Mouse (Mus musculus) C2C12 (cell line): ENCODE results near the gene Cd160. TPM values are rescaled to one million over a fixed set of nuclear protein-coding genes. Genes with fewer than 3 reads are reported as not detected.

Experiments used
- H3K27me3 ChIP-seq: one replicate; pipeline ENCODE4 v1.6.1; 2011; ENCODE audit not compliant: control insufficient read depth, insufficient read depth, insufficient read length
- H3K36me3 ChIP-seq: one replicate; pipeline ENCODE4 v1.6.1; 2011; ENCODE audit not compliant: control insufficient read depth, insufficient read depth
- H3K4me3 ChIP-seq: one replicate; pipeline ENCODE4 v1.5.1; 2011; ENCODE audit warnings: mild to moderate bottlenecking, control low read depth; ENCODE audit not compliant: poor library complexity, insufficient read depth, severe bottlenecking
- H3K79me2 ChIP-seq: one replicate; pipeline ENCODE4 v1.6.1; 2011; ENCODE audit not compliant: control insufficient read depth, insufficient read depth
- H3K79me3 ChIP-seq: one replicate; pipeline ENCODE4 v1.6.1; 2011; ENCODE audit warnings: low read depth, control low read depth
- H3ac ChIP-seq: one replicate; pipeline ENCODE3; 2011; ENCODE audit warnings: low read depth; ENCODE audit not compliant: control insufficient read depth, insufficient read length
- CEBPB ChIP-seq: IDR thresholded peaks from one replicate; pipeline ENCODE4 v1.6.1; 2011; ENCODE audit warnings: low read depth, mild to moderate bottlenecking, control low read depth, moderate library complexity
- CTCF ChIP-seq: IDR thresholded peaks from one replicate; pipeline ENCODE4 v1.5.1; 2011; ENCODE audit not compliant: control insufficient read depth, insufficient read depth, insufficient read length
- FOSL1 ChIP-seq: IDR thresholded peaks from one replicate; pipeline ENCODE4 v1.8.0; 2011; ENCODE audit warnings: mild to moderate bottlenecking, low read length; ENCODE audit not compliant: poor library complexity, insufficient read depth, severe bottlenecking
- MAX ChIP-seq: IDR thresholded peaks from one replicate; pipeline ENCODE4 v1.6.1; 2011; ENCODE audit warnings: mild to moderate bottlenecking, control low read depth
- MYOD1 ChIP-seq: IDR thresholded peaks from one replicate; pipeline ENCODE4 v1.6.1; 2011; ENCODE audit warnings: low read depth; ENCODE audit not compliant: control insufficient read depth, insufficient read length
- MYOG ChIP-seq: IDR thresholded peaks from one replicate; pipeline ENCODE4 v1.6.1; 2011; ENCODE audit not compliant: control insufficient read depth, insufficient read length; ENCODE audit errors: extremely low read depth
- USF1 ChIP-seq: IDR thresholded peaks from one replicate; pipeline ENCODE4 v1.6.1; 2011; ENCODE audit warnings: low read depth, mild to moderate bottlenecking, control low read depth, moderate library complexity
- polyA plus RNA-seq: library from polyadenylated mRNA; unstranded; fragments of >200 nt; fragmentation: generic; extraction: Trizol; gene quantifications from one replicate; pipeline ENCODE4 v1.2.1, GENCODE M21; 2012; ENCODE audit warnings: missing spikeins

The Cd160 gene
- polyA plus RNA-seq, 1 experiment: 0.04 TPM

GRCm38 (mm10) chr3:96869091-96869490 lies 39.9 kb upstream of the Cd160 start:
- Histone ChIP-seq H3ac (no peak overlapping the region), H3K79me3 (no peaks in the 10 kb centered on the region), H3K79me2 (no peaks in the 10 kb centered on the region), H3K36me3 (peaks cover 30% of the 10 kb centered on the region), H3K27me3 (no peaks in the 10 kb centered on the region), H3K4me3 (no peak overlapping the region)
- TF ChIP-seq MYOG (no peak), MAX (no peak), USF1 (no peak), FOSL1 (no peak), CEBPB (no peak), MYOD1 (no peak), CTCF (no peak)

- no peak overlapping the region for H3K4me3 ChIP-seq
- no peak overlapping the region for H3ac ChIP-seq
- H3K36me3 ChIP-seq: peaks cover 26% of the 10 kb centered on the region
- no peaks in the 10 kb centered on the region for H3K79me3 ChIP-seq
- no peaks in the 10 kb centered on the region for H3K27me3 ChIP-seq
- H3K79me2 ChIP-seq: no peaks in the 10 kb centered on the region
- TF ChIP-seq FOSL1 (no peak), MYOD1 (no peak), CTCF (no peak), USF1 (no peak), CEBPB (no peak), MYOG (no peak), MAX (no peak)
These were observed 39.4 kb upstream of the Cd160 start for GRCm38 (mm10) chr3:96868566-96868965.

DNA sequence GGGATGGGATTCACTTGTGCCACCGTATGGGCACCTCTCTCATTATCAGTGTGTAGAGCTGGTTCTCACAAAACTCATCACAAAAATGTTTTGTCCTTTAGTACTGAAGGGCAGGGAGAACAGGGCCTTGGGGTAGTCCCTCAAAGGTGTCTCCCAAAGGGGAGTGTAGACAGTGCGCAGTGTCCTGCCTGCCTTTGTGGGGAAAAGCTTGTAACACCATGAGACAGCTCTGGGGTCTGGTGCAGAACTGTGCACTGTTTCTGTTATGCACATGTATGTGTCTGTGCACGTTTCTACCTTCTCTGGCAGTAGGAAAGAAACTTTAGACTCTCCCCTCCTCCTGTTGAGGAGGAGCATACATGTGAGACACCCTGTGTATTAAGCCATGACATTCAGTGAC lies 38.7 kb upstream of the Cd160 start:
- Histone ChIP-seq H3K79me3 (no peaks in the 10 kb centered on the region), H3K4me3 (no peak overlapping the region), H3K27me3 (no peaks in the 10 kb centered on the region), H3K79me2 (no peaks in the 10 kb centered on the region), H3K36me3 (peaks cover 21% of the 10 kb centered on the region), H3ac (no peak overlapping the region)
- no peak for TF ChIP-seq FOSL1
- TF ChIP-seq CEBPB: no peak
- no peak for TF ChIP-seq CTCF
- no peak for TF ChIP-seq MYOG

- Histone ChIP-seq H3K27me3 (no peaks in the 10 kb centered on the region), H3K79me3 (no peaks in the 10 kb centered on the region), H3K36me3 (no peaks in the 10 kb centered on the region), H3ac (no peak overlapping the region), H3K4me3 (no peak overlapping the region), H3K79me2 (no peaks in the 10 kb centered on the region)
- no peak for TF ChIP-seq MYOG
- TF ChIP-seq CTCF: no peak
- TF ChIP-seq MYOD1: no peak
These were observed 31.3 kb upstream of the Cd160 start for GRCm38 (mm10) chr3:96860498-96860897.

DNA sequence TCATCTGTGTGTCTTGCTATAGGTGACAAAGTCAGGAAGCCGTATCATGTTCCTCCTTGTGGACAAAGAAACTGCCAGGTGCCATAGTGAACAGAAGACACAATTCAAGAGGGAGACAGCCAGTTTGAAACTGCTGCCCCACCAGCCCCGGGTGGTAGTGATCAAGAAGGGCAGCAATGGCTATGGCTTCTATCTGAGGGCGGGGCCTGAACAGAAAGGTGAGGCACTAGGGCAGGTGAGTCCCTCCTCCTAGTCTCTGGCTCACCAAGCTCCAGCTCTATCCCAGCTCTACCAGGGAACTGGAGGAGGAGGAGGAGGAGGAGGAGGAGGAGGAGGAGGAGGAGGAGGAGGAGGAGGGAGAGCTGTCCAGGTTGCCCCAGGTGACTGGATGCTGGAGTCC lies 26.7 kb upstream of the Cd160 start:
- no peaks in the 10 kb centered on the region for H3K79me2 ChIP-seq
- H3K36me3 ChIP-seq: no peaks in the 10 kb centered on the region
- TF ChIP-seq CTCF: no peak
- TF ChIP-seq USF1: no peak
- no peak for TF ChIP-seq MYOG
- TF ChIP-seq MYOD1: no peak
- no peak for TF ChIP-seq MAX
- no peak for TF ChIP-seq FOSL1
- no peak overlapping the region for H3ac ChIP-seq
- no peaks in the 10 kb centered on the region for H3K79me3 ChIP-seq
- H3K4me3 ChIP-seq: no peak overlapping the region
- no peaks in the 10 kb centered on the region for H3K27me3 ChIP-seq

DNA sequence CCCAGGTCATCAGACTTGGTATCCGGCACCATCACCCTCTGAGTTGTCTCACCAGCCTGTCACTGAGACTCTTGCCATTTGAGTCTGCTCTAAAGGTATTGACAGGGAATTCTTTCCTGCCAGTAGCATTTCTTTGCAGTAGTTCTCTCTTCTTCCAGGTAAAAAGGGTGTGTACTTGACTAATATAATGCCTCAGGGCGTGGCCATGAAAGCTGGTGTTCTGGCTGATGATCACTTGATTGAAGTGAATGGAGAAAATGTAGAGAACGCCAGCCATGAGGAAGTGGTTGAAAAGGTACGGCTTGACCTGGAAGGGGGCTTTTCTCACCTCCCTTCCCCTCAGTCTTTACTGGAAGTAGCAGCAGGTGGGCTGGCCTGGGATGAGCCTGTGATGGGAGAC lies 25.2 kb upstream of the Cd160 start:
- no peak for TF ChIP-seq USF1
- TF ChIP-seq MYOD1: no peak
- TF ChIP-seq FOSL1: no peak
- no peak for TF ChIP-seq CTCF
- no peak for TF ChIP-seq CEBPB
- TF ChIP-seq MAX: no peak
- TF ChIP-seq MYOG: no peak
- H3K4me3 ChIP-seq: no peak overlapping the region
- no peak overlapping the region for H3ac ChIP-seq
- H3K79me2 ChIP-seq: no peaks in the 10 kb centered on the region
- H3K36me3 ChIP-seq: no peaks in the 10 kb centered on the region
- H3K27me3 ChIP-seq: no peaks in the 10 kb centered on the region
- no peaks in the 10 kb centered on the region for H3K79me3 ChIP-seq
